Mouse (Mus musculus) hindbrain, embryonic 12.5 days (tissue): Measurements from ENCODE around the gene Arrdc5. TPM values are rescaled to one million over a fixed set of nuclear protein-coding genes. Genes with fewer than 3 reads are reported as not detected.

ENCODE experiments used
- ATAC-seq: fragments of 200-750 bp; cut with Nextera tagmentation; 2 replicates; pipeline ENCODE4 v1.8.0; 2017; ENCODE audit warnings: moderate TSS enrichment; ENCODE audit not compliant: low FRiP score
- H3K27ac ChIP-seq: fragments of 300-500 bp; sonication (generic); 2 replicates; pipeline ENCODE4 v1.5.1; 2016; ENCODE audit warnings: mild to moderate bottlenecking
- H3K27me3 ChIP-seq: fragments of 300-500 bp; sonication (generic); 2 replicates; pipeline ENCODE4 v1.6.1; 2016; ENCODE audit warnings: mild to moderate bottlenecking
- H3K36me3 ChIP-seq: fragments of 300-500 bp; sonication (generic); 2 replicates; pipeline ENCODE4 v1.6.1; 2016; ENCODE audit warnings: mild to moderate bottlenecking
- H3K4me1 ChIP-seq: fragments of 300-500 bp; sonication (generic); 2 replicates; pipeline ENCODE4 v1.6.1; 2016
- H3K4me2 ChIP-seq: fragments of 300-500 bp; sonication (generic); replicated peaks from 2 replicates; pipeline ENCODE4 v1.6.1; 2016; ENCODE audit warnings: mild to moderate bottlenecking
- H3K4me3 ChIP-seq: fragments of 300-500 bp; sonication (generic); 2 replicates; pipeline ENCODE4 v1.5.1; 2016; ENCODE audit warnings: mild to moderate bottlenecking
- H3K9ac ChIP-seq: fragments of 300-500 bp; sonication (generic); 2 replicates; pipeline ENCODE4 v1.6.1; 2016; ENCODE audit warnings: mild to moderate bottlenecking, moderate library complexity
- H3K9me3 ChIP-seq: fragments of 300-500 bp; sonication (generic); replicated peaks from 2 replicates; pipeline ENCODE4 v1.6.1; 2016; ENCODE audit warnings: mild to moderate bottlenecking
- WGBS: fragments of 180-500 bp; shearing (Covaris S2); methylation state at CpG from one replicate; pipeline ENCODE4 v1.1.7; 2016; 5-methylcytosine and 5-hydroxymethylcytosine counted together
- polyA plus RNA-seq: library from polyadenylated mRNA; unstranded; fragments of >200 nt; fragmentation: Nextera tagmentation; extraction: Ambion mirVana; gene quantifications from 2 replicates; pipeline ENCODE4 v1.2.1, GENCODE M21; 2016

Gene Arrdc5
- polyA plus RNA-seq, 1 experiment from 2014 or later = not detected

GRCm38 (mm10) chr17:56302363-56302996 is 2.4 kb upstream of the Arrdc5 start:
- peaks cover 7% of the 10 kb centered on the region; the same call in 1 of the 2 replicates for H3K36me3 ChIP-seq
- H3K9me3 ChIP-seq = no peaks in the 10 kb centered on the region
- peaks cover 35% of the 10 kb centered on the region for H3K4me1 ChIP-seq
- ATAC-seq = peak; percentile 18
- H3K27me3 ChIP-seq = no peaks in the 10 kb centered on the region
- H3K9ac ChIP-seq = 0 out of 2 replicates have a peak overlapping the region, but pooled peaks have one; percentile 23
- 23% methylated on average over 13 of the region's 13 CpGs for WGBS
- H3K27ac ChIP-seq = no peak overlapping the region
- H3K4me3 ChIP-seq = no peak overlapping the region
- peak overlapping the region; percentile 94 for H3K4me2 ChIP-seq

- Histone ChIP-seq H3K36me3 (no peaks in the 10 kb centered on the region), H3K27ac (no peak overlapping the region), H3K9ac (no peak overlapping the region), H3K4me3 (no peak overlapping the region), H3K4me2 (no peak overlapping the region), H3K27me3 (no peaks in the 10 kb centered on the region), H3K9me3 (no peaks in the 10 kb centered on the region), H3K4me1 (peaks cover 7% of the 10 kb centered on the region)
- WGBS = 100% methylated on average over 1 of the region's 1 CpGs
- no peak for ATAC-seq
Measured at GRCm38 (mm10) chr17:56298238-56298637, 1.8 kb downstream of the Arrdc5 start.

- Histone ChIP-seq H3K9ac (no peak overlapping the region), H3K4me1 (peaks cover 9% of the 10 kb centered on the region), H3K4me2 (no peak overlapping the region), H3K36me3 (no peaks in the 10 kb centered on the region), H3K9me3 (no peaks in the 10 kb centered on the region), H3K27me3 (no peaks in the 10 kb centered on the region), H3K27ac (no peak overlapping the region), H3K4me3 (no peak overlapping the region)
- 70% methylated on average over 1 of the region's 1 CpGs for WGBS
- no peak for ATAC-seq
Measured at GRCm38 (mm10) chr17:56296201-56296600, 3.9 kb downstream of the Arrdc5 start.

- ATAC-seq = no peak
- Histone ChIP-seq H3K27ac (no peak overlapping the region), H3K9ac (no peak overlapping the region), H3K4me1 (peaks cover 25% of the 10 kb centered on the region), H3K4me2 (no peak overlapping the region), H3K36me3 (no peaks in the 10 kb centered on the region), H3K4me3 (no peak overlapping the region), H3K27me3 (no peaks in the 10 kb centered on the region), H3K9me3 (no peaks in the 10 kb centered on the region)
- 87% methylated on average over 19 of the region's 19 CpGs for WGBS
Measured at GRCm38 (mm10) chr17:56294241-56294640, 5.8 kb downstream of the Arrdc5 start.

GRCm38 (mm10) chr17:56293291-56293690 is 6.8 kb downstream of the Arrdc5 start:
- H3K27me3 ChIP-seq = no peaks in the 10 kb centered on the region
- H3K9ac ChIP-seq = no peak overlapping the region
- ATAC-seq = no peak
- no peaks in the 10 kb centered on the region for H3K36me3 ChIP-seq
- H3K27ac ChIP-seq = no peak overlapping the region
- no peak overlapping the region for H3K4me2 ChIP-seq
- H3K9me3 ChIP-seq = no peaks in the 10 kb centered on the region
- 75% methylated on average over 1 of the region's 1 CpGs for WGBS
- H3K4me3 ChIP-seq = no peak overlapping the region
- peaks cover 30% of the 10 kb centered on the region for H3K4me1 ChIP-seq

GRCm38 (mm10) chr17:56292531-56293222 is 7.4 kb downstream of the Arrdc5 start, which contains the start of gene Plin3:
Plin3 (minus strand) TSS chr17:56292873.
- Histone ChIP-seq H3K27ac (peak within 1 kb of the TSS; percentile 80), H3K9me3 (no peaks in the 10 kb centered on the region), H3K4me2 (no peak within 1 kb of the TSS), H3K36me3 (no peaks in the 10 kb centered on the region), H3K9ac (no peak within 1 kb of the TSS; the same call in 1 of the 2 replicates), H3K27me3 (no peaks in the 10 kb centered on the region), H3K4me1 (peaks cover 36% of the 10 kb centered on the region), H3K4me3 (no peak within 1 kb of the TSS)
- ATAC-seq = no peak
- WGBS = 87% methylated on average over 4 of the region's 4 CpGs

GRCm38 (mm10) chr17:56291826-56292475 is 8.1 kb downstream of the Arrdc5 start:
- peak overlapping the region; percentile 80 for H3K27ac ChIP-seq
- ATAC-seq = no peak
- no peaks in the 10 kb centered on the region for H3K36me3 ChIP-seq
- peak overlapping the region; percentile 51 for H3K4me2 ChIP-seq
- WGBS = 64% methylated on average over 7 of the region's 7 CpGs
- H3K27me3 ChIP-seq = no peaks in the 10 kb centered on the region
- H3K4me3 ChIP-seq = no peak overlapping the region
- peaks cover 38% of the 10 kb centered on the region for H3K4me1 ChIP-seq
- no peaks in the 10 kb centered on the region for H3K9me3 ChIP-seq
- no peak overlapping the region; the same call in 1 of the 2 replicates for H3K9ac ChIP-seq

- 2% methylated on average over 16 of the region's 16 CpGs for WGBS
- ATAC-seq = peak; percentile 83
- no peaks in the 10 kb centered on the region for H3K27me3 ChIP-seq
Measured at GRCm38 (mm10) chr17:56291171-56291511, 8.9 kb downstream of the Arrdc5 start.

GRCm38 (mm10) chr17:56290388-56291170 is 9.5 kb downstream of the Arrdc5 start:
- H3K27ac ChIP-seq = peak overlapping the region; percentile 80
- 2% methylated on average over 17 of the region's 17 CpGs for whole genome bisulfite sequencing
- H3K4me1 ChIP-seq = peaks cover 38% of the 10 kb centered on the region
- peak overlapping the region; percentile 59; the same call in 1 of the 2 replicates for H3K9ac ChIP-seq
- peak; percentile 69 for ATAC-seq
- peak overlapping the region; percentile 51 for H3K4me2 ChIP-seq
- no peaks in the 10 kb centered on the region for H3K27me3 ChIP-seq
- H3K4me3 ChIP-seq = peak overlapping the region; percentile 38
- 0 out of 2 replicates have a peak, but pooled peaks cover 7% of the 10 kb centered on the region for H3K36me3 ChIP-seq
- no peaks in the 10 kb centered on the region for H3K9me3 ChIP-seq

More at GRCm38 (mm10) chr17:56291171-56291511, 8.9 kb downstream of the Arrdc5 start:
- peak overlapping the region; percentile 18; the same call in 1 of the 2 replicates for H3K4me3 ChIP-seq
- peaks cover 38% of the 10 kb centered on the region for H3K4me1 ChIP-seq
- H3K4me2 ChIP-seq = peak overlapping the region; percentile 51
- 0 out of 2 replicates have a peak, but pooled peaks cover 1% of the 10 kb centered on the region for H3K36me3 ChIP-seq
- peak overlapping the region; percentile 51 for H3K9ac ChIP-seq
- H3K9me3 ChIP-seq = no peaks in the 10 kb centered on the region
- peak overlapping the region; percentile 80 for H3K27ac ChIP-seq

- 3% methylated on average over 23 of the region's 23 CpGs for WGBS
- no peaks in the 10 kb centered on the region for H3K27me3 ChIP-seq
- H3K27ac ChIP-seq = peak overlapping the region; percentile 80
- 0 out of 2 replicates have a peak, but pooled peaks have one; percentile 6 for ATAC-seq
- peak overlapping the region; percentile 38 for H3K4me3 ChIP-seq
- no peaks in the 10 kb centered on the region for H3K9me3 ChIP-seq
- H3K4me1 ChIP-seq = peaks cover 38% of the 10 kb centered on the region
- peak overlapping the region; percentile 59 for H3K9ac ChIP-seq
- H3K36me3 ChIP-seq = peaks cover 15% of the 10 kb centered on the region; the same call in 1 of the 2 replicates
- H3K4me2 ChIP-seq = peak overlapping the region; percentile 51
Measured at GRCm38 (mm10) chr17:56289371-56290331, 10.4 kb downstream of the Arrdc5 start.

- ATAC-seq = no peak
- peak overlapping the region; percentile 59; the same call in 1 of the 2 replicates for H3K9ac ChIP-seq
- WGBS = 53% methylated on average over 3 of the region's 3 CpGs
- H3K4me1 ChIP-seq = peaks cover 38% of the 10 kb centered on the region
- peak overlapping the region; percentile 80 for H3K27ac ChIP-seq
- peak overlapping the region; percentile 51 for H3K4me2 ChIP-seq
- peaks cover 15% of the 10 kb centered on the region; the same call in 1 of the 2 replicates for H3K36me3 ChIP-seq
- 0 out of 2 replicates have a peak overlapping the region, but pooled peaks have one; percentile 38 for H3K4me3 ChIP-seq
- H3K9me3 ChIP-seq = no peaks in the 10 kb centered on the region
- H3K27me3 ChIP-seq = no peaks in the 10 kb centered on the region
Measured at GRCm38 (mm10) chr17:56288866-56289265, 11.2 kb downstream of the Arrdc5 start.
